Comparison of ENCODE assay signal across 32 mouse cellular contexts in the genomic region with DNA sequence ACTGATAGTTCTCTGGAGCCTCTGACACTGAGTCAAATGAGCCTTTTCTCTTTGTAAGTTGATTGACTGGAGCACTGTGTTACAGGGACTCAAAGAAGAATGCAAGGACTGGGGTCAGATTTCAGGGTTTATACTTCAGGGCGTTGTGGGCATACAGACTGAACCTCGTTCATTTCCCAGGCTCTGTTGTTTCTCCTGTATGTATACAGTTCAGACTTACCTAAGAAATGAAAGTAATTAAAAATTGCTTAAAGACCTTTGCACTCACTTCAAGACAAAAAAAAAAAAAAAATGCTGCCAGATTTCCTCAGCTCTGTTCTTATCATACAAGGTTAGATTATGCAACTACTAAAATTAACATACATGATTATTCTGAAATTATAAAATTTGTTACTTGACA.
DNase-seq lines count a peak whose midpoint lies in the region; ATAC-seq and TF ChIP-seq lines count a peak whose summit lies in the region.
"Had no signal": no experiment of that assay in that cellular context is flagged by ENCODE, and none has a peak within 500 bp of the region (broad histone marks: within the 10 kb centered on the region; RNA-seq: fewer than 3 reads in every experiment).

No protein-coding gene starts in this region.

- DNase-seq in embryo, embryonic 11 days: peak; percentile 22
- no peak for DNase-seq in embryo, embryonic 9.5 days (ENCODE audit: extremely low spot score)
- peak; percentile 42 for DNase-seq in liver, adult 2 months (ENCODE audit: extremely low read depth, low read depth, low spot score)
- no peak for DNase-seq in ovary, postnatal 36 days (ENCODE audit: low spot score)
- DNase-seq in ovary, adult 18-20 months (ENCODE audit: low spot score): no peak
- DNase-seq: adrenal gland, postnatal 10 days; cerebellum, adult 11 months; cerebellum, adult 9-10 months; cerebellum, postnatal 36 days; gastrocnemius, postnatal 36 days; heart, adult 18-20 months; heart, postnatal 36 days; kidney, adult 11 months; layer of hippocampus, postnatal 36 days; lung, postnatal 36 days; thymus, adult 18-20 months; thymus, postnatal 25 days had no signal

- peaks cover 18% of the 10 kb centered on the region for H3K79me2 ChIP-seq in liver, adult 2 months (ENCODE audit: control insufficient read depth, insufficient read depth, low read length)

- no peak for TF ChIP-seq POLR2A in liver, adult 2 months (IDR thresholded peaks at IDR 0.05; ENCODE audit: extremely low read depth, insufficient read depth, low read length)

- H3K4me1 ChIP-seq in liver, adult 2 months (ENCODE audit: control insufficient read depth, insufficient read depth, low read length): peaks cover 13% of the 10 kb centered on the region
- no peaks in the 10 kb centered on the region for H3K4me1 ChIP-seq in liver, embryonic 12.5 days
- 0 out of 2 replicates have a peak, but pooled peaks cover 2% of the 10 kb centered on the region for H3K4me1 ChIP-seq in intestine, embryonic 16.5 days (ENCODE audit: control insufficient read depth, insufficient read depth, low read length)
- H3K4me1 ChIP-seq: hindbrain, embryonic 12.5 days; megakaryocyte, embryonic 14.5 days; midbrain, embryonic 12.5 days; neural tube, embryonic 12.5 days had no signal

- H3K27ac ChIP-seq in liver, adult 2 months (replicated peaks; ENCODE audit: insufficient read depth, low read depth, low read length): peak overlapping the region; percentile 78
- no peak overlapping the region for H3K27ac ChIP-seq in liver, embryonic 12.5 days
- H3K27ac ChIP-seq in intestine, embryonic 16.5 days (ENCODE audit: low read length): peak overlapping the region; percentile 66
- H3K27ac ChIP-seq: embryonic facial prominence, embryonic 12.5 days; hindbrain, embryonic 12.5 days; hindbrain, postnatal 0 days; kidney, postnatal 0 days; liver, embryonic 14.5 days; midbrain, embryonic 12.5 days; neural tube, embryonic 12.5 days; stomach, postnatal 0 days had no signal

- no peak overlapping the region for H3K4me3 ChIP-seq in liver, adult 2 months (ENCODE audit: insufficient read depth, low read depth, low read length)
- no peak overlapping the region for H3K4me3 ChIP-seq in liver, embryonic 12.5 days
- H3K4me3 ChIP-seq in intestine, embryonic 16.5 days (ENCODE audit: low read length): no peak overlapping the region
- H3K4me3 ChIP-seq: embryonic facial prominence, embryonic 12.5 days; hindbrain, embryonic 12.5 days; megakaryocyte, embryonic 14.5 days; midbrain, embryonic 12.5 days; myocyte; neural tube, embryonic 12.5 days had no signal

- no peak overlapping the region for H3K4me2 ChIP-seq in liver, embryonic 12.5 days
- no peak overlapping the region for H3K4me2 ChIP-seq in intestine, embryonic 16.5 days (ENCODE audit: low read depth, low read length)
- H3K4me2 ChIP-seq: embryonic facial prominence, embryonic 12.5 days; heart, embryonic 11.5 days; hindbrain, embryonic 12.5 days; midbrain, embryonic 12.5 days; neural tube, embryonic 12.5 days had no signal

- peaks cover 2% of the 10 kb centered on the region; the same call in 1 of the 2 replicates for H3K36me3 ChIP-seq in liver, adult 2 months (ENCODE audit: control insufficient read depth, insufficient read depth, low read length)
- no peaks in the 10 kb centered on the region for H3K36me3 ChIP-seq in liver, embryonic 12.5 days
- no peaks in the 10 kb centered on the region for H3K36me3 ChIP-seq in intestine, embryonic 16.5 days (ENCODE audit: control insufficient read depth, insufficient read depth, low read length)
- H3K36me3 ChIP-seq: embryonic facial prominence, embryonic 12.5 days; G1E; hindbrain, embryonic 12.5 days; midbrain, embryonic 12.5 days; neural tube, embryonic 12.5 days had no signal

- no peaks in the 10 kb centered on the region for H3K9me3 ChIP-seq in liver, embryonic 12.5 days (replicated peaks)
- no peaks in the 10 kb centered on the region for H3K9me3 ChIP-seq in intestine, embryonic 16.5 days (ENCODE audit: control insufficient read depth, low read length)
- H3K9me3 ChIP-seq: embryonic facial prominence, embryonic 12.5 days; G1E; hindbrain, embryonic 12.5 days; midbrain, embryonic 12.5 days; neural tube, embryonic 12.5 days had no signal

- ATAC-seq in liver, embryonic 12.5 days: no peak
- peak; percentile 73 for ATAC-seq in intestine, embryonic 16.5 days
- ATAC-seq: forebrain, embryonic 14.5 days; hindbrain, postnatal 0 days had no signal

- no peak overlapping the region for H3K9ac ChIP-seq in liver, adult 2 months (ENCODE audit: low read depth, low read length)
- H3K9ac ChIP-seq in liver, embryonic 12.5 days: no peak overlapping the region
- no peak overlapping the region for H3K9ac ChIP-seq in intestine, embryonic 16.5 days (ENCODE audit: low read depth, low read length)
- H3K9ac ChIP-seq: embryonic facial prominence, embryonic 12.5 days; hindbrain, embryonic 12.5 days; liver, embryonic 14.5 days; midbrain, embryonic 12.5 days; neural tube, embryonic 12.5 days had no signal

- no peaks in the 10 kb centered on the region for H3K27me3 ChIP-seq in liver, adult 2 months (ENCODE audit: control insufficient read depth, insufficient read depth, low read length)
- no peaks in the 10 kb centered on the region for H3K27me3 ChIP-seq in liver, embryonic 12.5 days (replicated peaks)
- H3K27me3 ChIP-seq in intestine, embryonic 16.5 days (replicated peaks; ENCODE audit: control insufficient read depth, insufficient read depth, low read length): no peaks in the 10 kb centered on the region
- H3K27me3 ChIP-seq: embryonic facial prominence, embryonic 12.5 days; hindbrain, embryonic 12.5 days; megakaryocyte, embryonic 14.5 days; midbrain, embryonic 12.5 days; neural tube, embryonic 12.5 days had no signal

- WGBS in liver, adult 2 months: 37% methylated on average over 2 of the region's 2 CpGs
- 29% methylated on average over 2 of the region's 2 CpGs for WGBS in liver, embryonic 12.5 days (ENCODE audit: insufficient replicate concordance)
- WGBS in intestine, embryonic 16.5 days: 16% methylated on average over 2 of the region's 2 CpGs

- TF ChIP-seq CTCF in liver, adult 2 months (IDR thresholded peaks at IDR 0.05; ENCODE audit: low read depth, low read length): no peak

Comparison
In these comparisons a context has a peak if more than half of its experiments do, and no peak if none do; other contexts are left out.
1. DNase-seq: peak in embryo, embryonic 11 days (single experiment) and liver, adult 2 months (single experiment); none in embryo, embryonic 9.5 days (single experiment), ovary, postnatal 36 days (single experiment) and ovary, adult 18-20 months (single experiment).